Mouse (Mus musculus): Measurements from ENCODE around the gene Terf2. TPM values are rescaled to one million over a fixed set of nuclear protein-coding genes. Genes with fewer than 3 reads are reported as not detected.

Gene Terf2
- 10 to 100 TPM; 22.0 to 26.4 TPM for total RNA-seq (2021)
- long read RNA-seq, experiment 1, partial matches to known transcripts = 2 of 13 reads
- long read RNA-seq, experiment 1, other reads (novel, unspliced or antisense) = 5 of 13 reads
- long read RNA-seq, experiment 2, partial matches to known transcripts = 2 of 4 reads
- long read RNA-seq, experiment 2, other reads (novel, unspliced or antisense) = 1 of 4 reads

- DNase-seq = peak; percentile 96
Measured at GRCm38 (mm10) chr8:107096366-107097036, at the start of gene Terf2. Gene Terf2, minus strand, starts transcription at chr8:107096547.

- no peak for DNase-seq
Measured at GRCm38 (mm10) chr8:107143501-107143900, 47.2 kb upstream of the Terf2 start.

GRCm38 (mm10) chr8:107142539-107142938, 46.2 kb upstream of the Terf2 start:
- DNase-seq = no peak

GRCm38 (mm10) chr8:107139704-107140470, 43.5 kb upstream of the Terf2 start:
- DNase-seq = peak; percentile 78

- DNase-seq = no peak
Measured at GRCm38 (mm10) chr8:107138338-107138737, 42.0 kb upstream of the Terf2 start.

GRCm38 (mm10) chr8:107137591-107137990, 41.2 kb upstream of the Terf2 start:
- DNase-seq = peak; percentile 43

GRCm38 (mm10) chr8:107136003-107136612, 39.8 kb upstream of the Terf2 start:
- no peak for DNase-seq

GRCm38 (mm10) chr8:107133881-107134280, 37.5 kb upstream of the Terf2 start:
- DNase-seq = peak; percentile 65

- no peak for DNase-seq
Measured at GRCm38 (mm10) chr8:107132581-107133491, 36.5 kb upstream of the Terf2 start.

GRCm38 (mm10) chr8:107130028-107130427, 33.7 kb upstream of the Terf2 start:
- DNase-seq = no peak

- DNase-seq = peak; percentile 91
Measured at GRCm38 (mm10) chr8:107129171-107130025, 33.1 kb upstream of the Terf2 start.

GRCm38 (mm10) chr8:107124343-107124742, 28.0 kb upstream of the Terf2 start:
- no peak for DNase-seq

GRCm38 (mm10) chr8:107123063-107123614, 26.8 kb upstream of the Terf2 start:
- DNase-seq = no peak

GRCm38 (mm10) chr8:107121681-107122291, 25.4 kb upstream of the Terf2 start:
- DNase-seq = no peak

GRCm38 (mm10) chr8:107120806-107121205, 24.5 kb upstream of the Terf2 start:
- no peak for DNase-seq

GRCm38 (mm10) chr8:107119412-107119811, 23.1 kb upstream of the Terf2 start:
- no peak for DNase-seq

GRCm38 (mm10) chr8:107118803-107119233, 22.5 kb upstream of the Terf2 start:
- peak; percentile 64 for DNase-seq

- no peak for DNase-seq
Measured at GRCm38 (mm10) chr8:107117019-107117418, 20.7 kb upstream of the Terf2 start.

GRCm38 (mm10) chr8:107116023-107116422, 19.7 kb upstream of the Terf2 start:
- DNase-seq = peak; percentile 89

GRCm38 (mm10) chr8:107115008-107115320, 18.6 kb upstream of the Terf2 start:
- no peak for DNase-seq

Measured in adrenal gland, postnatal 10 days (tissue).